Mouse (Mus musculus) adipose tissue, adult 10 weeks (tissue): ENCODE results near the gene Tmprss11c. TPM values are rescaled to one million over a fixed set of nuclear protein-coding genes. Genes with fewer than 3 reads are reported as not detected.

ENCODE experiments used
- polyA plus RNA-seq: library from polyadenylated mRNA; stranded (reverse); fragments of 350-450 nt; fragmentation: Illumina TruSeq; extraction: RNeasy Lipid Tissue Mini Kit (QIAGEN cat#74804); gene quantifications from one replicate; pipeline ENCODE4 v1.2.3, GENCODE M21; 2014; ENCODE audit warnings: low read depth, low replicate concordance

Tmprss11c gene
- polyA plus RNA-seq = not detected

DNA sequence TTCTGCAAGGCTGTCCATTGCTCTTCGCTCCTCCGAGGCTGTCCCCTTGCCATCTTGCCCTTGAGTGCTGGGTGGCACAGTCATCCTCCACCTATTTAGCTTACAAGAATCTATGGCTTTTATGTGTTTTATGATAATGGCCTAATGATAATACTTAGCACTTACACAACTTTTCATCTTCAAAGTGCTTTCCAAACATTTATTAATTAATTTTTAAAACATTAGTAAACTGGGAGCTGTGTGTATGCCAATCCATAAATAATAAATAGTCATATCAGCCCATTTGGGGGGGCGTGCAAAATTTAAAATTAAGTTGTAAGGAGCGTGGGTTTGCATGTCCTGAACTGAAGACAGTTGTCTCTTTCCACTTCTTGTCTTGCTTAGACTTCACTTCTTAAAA lies at the start of gene Tmprss11c:
Gene Tmprss11c, minus strand, starts transcription at position 101 of the 400 bp plus-strand sequence.

DNA sequence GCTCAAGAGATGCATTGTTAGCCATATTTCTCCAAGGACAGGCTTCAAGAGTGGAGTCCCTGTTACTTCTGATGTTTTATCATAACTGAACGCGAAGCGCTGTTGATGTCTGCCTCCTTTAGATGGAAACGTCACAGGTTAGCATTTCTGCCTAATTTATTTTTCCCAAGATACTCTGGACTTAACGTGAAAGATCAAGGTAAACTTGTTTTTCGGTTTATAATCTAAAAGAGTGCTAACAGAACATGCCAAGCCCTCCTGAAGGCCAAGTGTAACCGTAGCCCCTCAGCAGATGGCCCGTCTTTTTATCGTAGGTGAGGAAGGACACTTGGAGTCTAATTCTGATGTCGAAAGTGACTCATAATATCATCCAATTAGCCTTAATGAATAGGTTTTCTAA lies 91.3 kb downstream of the Tmprss11c start, which contains the start of gene Gnrhr:
Gene Gnrhr, minus strand, starts transcription at position 101 of the 400 bp plus-strand sequence.

Other genes starting within 250 kb of the Tmprss11c start
- 11.7 TPM for gene Cenpc1, start 223.7 kb downstream of the Tmprss11c start, polyA plus RNA-seq
- 38.5 TPM for gene Stap1, start 217.6 kb downstream of the Tmprss11c start, polyA plus RNA-seq
- gene Uba6, start 116.5 kb downstream of the Tmprss11c start, polyA plus RNA-seq = 6.1 TPM
- gene Gnrhr, start 91.4 kb downstream of the Tmprss11c start, polyA plus RNA-seq = not detected
- gene Tmprss11d, start 84.1 kb upstream of the Tmprss11c start, polyA plus RNA-seq = not detected
- gene Tmprss11a, start 179.7 kb upstream of the Tmprss11c start, polyA plus RNA-seq = not detected
- gene Tmprss11g, start 229.3 kb upstream of the Tmprss11c start, polyA plus RNA-seq = not detected